Mouse (Mus musculus) CH12.LX (cell line): ENCODE measurements around the gene Tmbim6.

Experiments used
- CHD1 ChIP-seq: IDR thresholded peaks from 2 replicates; pipeline ENCODE4 v1.6.1; 2012; ENCODE audit warnings: low read depth, low read length, improper control_type of control experiment, inconsistent platforms
- CTCF ChIP-seq, 2 experiments: IDR thresholded peaks in 1 of 2; conservative IDR thresholded peaks in 1 of 2; 2 replicates each; pipeline ENCODE4 v1.5.1; 2011 to 2012; ENCODE audit warnings: low read depth in 2 of 2, low read length in 2 of 2, improper control_type of control experiment in 1 of 2, inconsistent platforms in 1 of 2, mild to moderate bottlenecking in 1 of 2, moderate library complexity in 1 of 2
- ELF1 ChIP-seq: IDR thresholded peaks from 2 replicates; pipeline ENCODE4 v1.6.1; 2014; ENCODE audit warnings: low read depth, mild to moderate bottlenecking, inconsistent platforms, low read length, improper control_type of control experiment
- EP300 ChIP-seq: IDR thresholded peaks from 2 replicates; pipeline ENCODE4 v1.6.1; 2011; ENCODE audit warnings: low read length, improper control_type of control experiment
- IRF4 ChIP-seq: IDR thresholded peaks from 2 replicates; pipeline ENCODE4 v1.6.1; 2014; ENCODE audit warnings: low read depth, mild to moderate bottlenecking, inconsistent platforms, low read length, improper control_type of control experiment
- JUN ChIP-seq: IDR thresholded peaks from 2 replicates; pipeline ENCODE4 v1.6.1; 2011; ENCODE audit warnings: low read depth, mild to moderate bottlenecking, low read length, improper control_type of control experiment, moderate library complexity; ENCODE audit not compliant: insufficient read depth
- JUND ChIP-seq: conservative IDR thresholded peaks from 2 replicates; pipeline ENCODE4 v1.6.1; 2011; ENCODE audit warnings: low read depth, low read length, improper control_type of control experiment
- MAFK ChIP-seq: IDR thresholded peaks from 2 replicates; pipeline ENCODE4 v1.6.1; 2011; ENCODE audit warnings: low read length, improper control_type of control experiment; ENCODE audit not compliant: insufficient replicate concordance
- POLR2A ChIP-seq: IDR thresholded peaks from 2 replicates; pipeline ENCODE4 v1.6.1; 2011; ENCODE audit warnings: low read depth, mild to moderate bottlenecking, improper control_type of control experiment, low read length
- SIN3A ChIP-seq: IDR thresholded peaks from 2 replicates; pipeline ENCODE4 v1.6.1; 2012; ENCODE audit warnings: low read length, improper control_type of control experiment, inconsistent platforms
- TBP ChIP-seq: conservative IDR thresholded peaks from 2 replicates; pipeline ENCODE4 v1.6.1; 2011; ENCODE audit warnings: low read depth, low read length, improper control_type of control experiment
- USF2 ChIP-seq: conservative IDR thresholded peaks from 2 replicates; pipeline ENCODE4 v1.6.1; 2011; ENCODE audit warnings: low read depth, low read length, improper control_type of control experiment

DNA sequence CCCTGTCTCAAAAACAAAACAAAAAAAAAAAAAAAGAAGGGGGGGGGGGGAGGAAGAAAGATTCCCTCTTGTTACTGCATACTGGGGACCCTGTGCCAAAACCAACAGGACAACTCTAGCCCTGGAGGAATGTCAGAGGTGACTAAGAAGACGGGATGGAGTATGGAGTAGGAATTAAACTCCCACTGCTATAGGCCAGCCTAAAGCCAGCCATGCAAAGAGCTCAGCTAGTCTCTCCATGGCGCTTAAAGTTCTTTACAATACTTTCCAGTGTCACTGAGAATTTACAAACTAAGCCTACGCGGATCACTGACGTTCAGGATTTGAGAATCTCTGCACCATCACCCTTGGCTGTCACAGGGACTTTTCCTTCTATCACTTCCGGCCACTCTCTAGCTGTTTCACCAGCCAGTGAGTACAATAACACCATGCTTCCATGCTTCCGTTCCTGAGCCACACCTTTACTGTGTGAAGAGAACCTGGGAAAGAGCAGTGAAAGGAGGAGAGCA is 28.6 kb upstream of the Tmbim6 start:
- no peak for TF ChIP-seq USF2
- no peak for TF ChIP-seq CTCF (conservative IDR thresholded peaks at IDR 0.05 in 1 of 2, IDR thresholded peaks at IDR 0.05 in 1 of 2; ENCODE audit: low read depth in 2 of 2, low read length in 2 of 2)
- TF ChIP-seq JUND = no peak
- peak; percentile 70; the same call in 1 of the 2 replicates for TF ChIP-seq TBP
- no peak for TF ChIP-seq IRF4
- TF ChIP-seq POLR2A = 0 out of 2 replicates have a peak, but pooled peaks have one; percentile 27
- no peak; the same call in 1 of the 2 replicates for TF ChIP-seq ELF1
- TF ChIP-seq CHD1 = no peak
- TF ChIP-seq MAFK = no peak
- TF ChIP-seq JUN = no peak
- no peak for TF ChIP-seq SIN3A
- TF ChIP-seq EP300 = peak; percentile 7; the same call in 1 of the 2 replicates
